Mouse (Mus musculus) midbrain, embryonic 11.5 days (tissue): ENCODE measurements at regions not wholly inside any gene's neighbourhood (a gene's known extent, or its start where the extent isn't known, plus 50 kb on each side); places are given as distances from the start of the nearest gene placed in this dataset.

ENCODE experiments used
- ATAC-seq: fragments of 200-750 bp; cut with Nextera tagmentation; 2 replicates; pipeline ENCODE4 v1.8.0; 2017; ENCODE audit warnings: moderate TSS enrichment, moderate library complexity; ENCODE audit not compliant: low FRiP score
- DNase-seq: peaks from one replicate; pipeline ENCODE4 v3.0.0; 2015; ENCODE audit warnings: low spot score; ENCODE audit errors: missing footprints
- H3K27ac ChIP-seq: fragments of 300-500 bp; sonication (generic); 2 replicates; pipeline ENCODE4 v1.5.1; 2014; ENCODE audit warnings: low read depth, low read length
- H3K27me3 ChIP-seq: fragments of 300-500 bp; sonication (generic); 2 replicates; pipeline ENCODE4 v1.6.1; 2014; ENCODE audit warnings: mild to moderate bottlenecking, low read length, moderate library complexity, mixed read lengths; ENCODE audit not compliant: control insufficient read depth, insufficient read depth
- H3K36me3 ChIP-seq: fragments of 300-500 bp; sonication (generic); 2 replicates; pipeline ENCODE4 v1.6.1; 2014; ENCODE audit warnings: mild to moderate bottlenecking, low read length, moderate library complexity, mixed read lengths; ENCODE audit not compliant: control insufficient read depth, insufficient read depth
- H3K4me1 ChIP-seq: fragments of 300-500 bp; sonication (generic); 2 replicates; pipeline ENCODE4 v1.6.1; 2014; ENCODE audit warnings: low read length; ENCODE audit not compliant: control insufficient read depth, insufficient read depth
- H3K4me2 ChIP-seq: fragments of 300-500 bp; sonication (generic); 2 replicates; pipeline ENCODE4 v1.6.1; 2014; ENCODE audit warnings: mild to moderate bottlenecking, moderate library complexity
- H3K4me3 ChIP-seq: fragments of 300-500 bp; sonication (generic); 2 replicates; pipeline ENCODE4 v1.5.1; 2014; ENCODE audit warnings: low read depth, low read length
- H3K9ac ChIP-seq: fragments of 300-500 bp; sonication (generic); 2 replicates; pipeline ENCODE4 v1.6.1; 2014; ENCODE audit warnings: low read length
- H3K9me3 ChIP-seq: fragments of 300-500 bp; sonication (generic); 2 replicates; pipeline ENCODE4 v1.6.1; 2016; ENCODE audit warnings: low read length; ENCODE audit not compliant: control insufficient read depth
- WGBS: fragments of 180-500 bp; shearing (Covaris S2); extraction: QIAGEN DNeasy Blood & Tissue Kit; methylation state at CpG from one replicate; pipeline ENCODE4 v1.1.7; 2014; 5-methylcytosine and 5-hydroxymethylcytosine counted together

DNA sequence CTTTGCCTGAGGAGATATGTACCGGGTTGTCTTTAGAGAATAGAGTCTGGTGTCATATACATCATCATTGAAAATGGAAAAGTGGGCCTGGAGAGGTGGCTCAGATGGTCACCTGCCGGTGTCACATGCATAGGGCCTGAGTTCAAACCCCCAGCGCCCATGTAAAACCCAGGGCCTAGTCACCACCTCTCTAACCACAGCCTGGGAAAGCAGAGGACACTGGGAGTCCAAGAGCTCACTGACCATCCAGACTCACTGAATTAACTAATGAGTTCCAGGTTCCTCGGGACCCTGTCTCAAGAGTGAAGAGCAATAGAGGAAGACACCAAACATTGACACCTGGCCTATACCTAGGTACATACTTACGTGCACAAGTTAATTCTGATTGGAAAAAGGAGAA lies 132.7 kb upstream of the Cdkn3 start:
- DNase-seq = no peak
- H3K27me3 ChIP-seq = no peaks in the 10 kb centered on the region
- no peak overlapping the region for H3K4me3 ChIP-seq
- no peak overlapping the region for H3K4me2 ChIP-seq
- no peak for ATAC-seq
- WGBS = 92% methylated on average over 5 of the region's 5 CpGs
- no peaks in the 10 kb centered on the region for H3K4me1 ChIP-seq
- no peaks in the 10 kb centered on the region for H3K36me3 ChIP-seq
- no peaks in the 10 kb centered on the region for H3K9me3 ChIP-seq
- H3K9ac ChIP-seq = no peak overlapping the region
- no peak overlapping the region for H3K27ac ChIP-seq

DNA sequence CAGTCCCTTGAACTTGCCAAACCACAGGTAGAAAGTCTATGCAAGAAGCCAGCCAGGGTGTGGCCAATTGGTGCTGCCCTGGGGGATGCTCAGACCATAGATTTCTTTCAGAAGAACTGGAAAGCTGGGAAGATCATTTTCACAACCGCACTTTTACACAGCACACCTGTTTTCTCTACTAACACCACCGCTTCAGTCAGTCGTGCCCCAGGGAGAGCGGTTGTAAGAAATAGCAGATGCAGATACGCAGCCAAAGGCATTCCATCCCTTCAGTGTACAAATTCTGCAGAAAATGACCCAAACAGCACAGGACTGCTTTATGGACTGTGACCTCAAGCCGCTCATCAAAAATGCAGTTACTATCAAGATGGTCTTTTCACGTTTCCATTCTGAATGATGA lies 134.6 kb upstream of the Cdkn3 start:
- no peaks in the 10 kb centered on the region for H3K27me3 ChIP-seq
- no peak overlapping the region for H3K27ac ChIP-seq
- no peaks in the 10 kb centered on the region for H3K4me1 ChIP-seq
- WGBS = 89% methylated on average over 7 of the region's 7 CpGs
- H3K4me2 ChIP-seq = no peak overlapping the region
- no peak overlapping the region for H3K4me3 ChIP-seq
- no peaks in the 10 kb centered on the region for H3K9me3 ChIP-seq
- ATAC-seq (no peak), DNase-seq (peak; percentile 41)
- H3K36me3 ChIP-seq = no peaks in the 10 kb centered on the region
- H3K9ac ChIP-seq = no peak overlapping the region

GRCm38 (mm10) chr14:46623645-46624044 lies 136.7 kb upstream of the Cdkn3 start:
- no peaks in the 10 kb centered on the region for H3K9me3 ChIP-seq
- H3K4me1 ChIP-seq = no peaks in the 10 kb centered on the region
- H3K27ac ChIP-seq = no peak overlapping the region
- H3K4me2 ChIP-seq = no peak overlapping the region
- DNase-seq = peak; percentile 57
- H3K4me3 ChIP-seq = no peak overlapping the region
- no peaks in the 10 kb centered on the region for H3K36me3 ChIP-seq
- ATAC-seq = no peak
- H3K27me3 ChIP-seq = no peaks in the 10 kb centered on the region
- no peak overlapping the region for H3K9ac ChIP-seq
- 83% methylated on average over 2 of the region's 2 CpGs for WGBS

GRCm38 (mm10) chr14:46616030-46616429 lies 144.3 kb upstream of the Cdkn3 start:
- peak; percentile 28 for DNase-seq
- H3K9ac ChIP-seq = no peak overlapping the region

GRCm38 (mm10) chr14:46614936-46615335 lies 145.4 kb upstream of the Cdkn3 start:
- no peaks in the 10 kb centered on the region for H3K9me3 ChIP-seq
- peak; percentile 62 for DNase-seq
- no peaks in the 10 kb centered on the region for H3K4me1 ChIP-seq
- H3K4me2 ChIP-seq = no peak overlapping the region
- no peaks in the 10 kb centered on the region for H3K36me3 ChIP-seq
- no peak for ATAC-seq
- H3K27me3 ChIP-seq = no peaks in the 10 kb centered on the region
- 89% methylated on average over 4 of the region's 4 CpGs for WGBS
- no peak overlapping the region for H3K4me3 ChIP-seq
- no peak overlapping the region for H3K9ac ChIP-seq
- H3K27ac ChIP-seq = no peak overlapping the region

More at GRCm38 (mm10) chr14:46616030-46616429, 144.3 kb upstream of the Cdkn3 start:
- Histone ChIP-seq H3K4me3 (no peak overlapping the region), H3K27ac (no peak overlapping the region), H3K27me3 (no peaks in the 10 kb centered on the region), H3K36me3 (no peaks in the 10 kb centered on the region), H3K4me2 (no peak overlapping the region), H3K9me3 (no peaks in the 10 kb centered on the region), H3K4me1 (no peaks in the 10 kb centered on the region)
- WGBS = 85% methylated on average over 9 of the region's 9 CpGs
- ATAC-seq = no peak

- DNase-seq (no peak), ATAC-seq (no peak)
- Histone ChIP-seq H3K9me3 (no peaks in the 10 kb centered on the region), H3K9ac (no peak overlapping the region), H3K4me3 (no peak overlapping the region), H3K4me2 (no peak overlapping the region), H3K27ac (no peak overlapping the region), H3K4me1 (no peaks in the 10 kb centered on the region), H3K36me3 (no peaks in the 10 kb centered on the region), H3K27me3 (no peaks in the 10 kb centered on the region)
- 58% methylated on average over 4 of the region's 4 CpGs for WGBS
These were observed 146.6 kb upstream of the Cdkn3 start for GRCm38 (mm10) chr14:46613748-46614147.

DNA sequence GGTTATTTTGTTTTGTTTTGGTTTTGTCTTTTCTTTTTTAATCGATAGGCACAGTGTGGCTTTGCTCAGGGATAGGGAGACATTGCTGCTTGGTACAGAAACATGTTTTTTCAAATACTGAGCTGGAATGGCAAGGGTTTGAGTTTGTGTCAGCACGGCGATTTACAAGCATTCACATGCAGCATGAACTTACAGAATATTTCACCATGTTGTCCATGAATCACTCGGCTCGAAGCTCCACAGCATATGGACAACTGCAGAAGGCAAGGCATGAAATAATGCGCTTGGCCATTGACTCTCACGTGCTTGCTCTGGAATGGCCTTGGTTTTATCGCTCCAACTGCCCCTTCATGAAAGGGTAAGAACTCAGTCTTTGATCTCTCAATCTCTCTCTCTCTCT lies 147.1 kb upstream of the Cdkn3 start:
- ATAC-seq = no peak
- WGBS = 89% methylated on average over 8 of the region's 8 CpGs

DNA sequence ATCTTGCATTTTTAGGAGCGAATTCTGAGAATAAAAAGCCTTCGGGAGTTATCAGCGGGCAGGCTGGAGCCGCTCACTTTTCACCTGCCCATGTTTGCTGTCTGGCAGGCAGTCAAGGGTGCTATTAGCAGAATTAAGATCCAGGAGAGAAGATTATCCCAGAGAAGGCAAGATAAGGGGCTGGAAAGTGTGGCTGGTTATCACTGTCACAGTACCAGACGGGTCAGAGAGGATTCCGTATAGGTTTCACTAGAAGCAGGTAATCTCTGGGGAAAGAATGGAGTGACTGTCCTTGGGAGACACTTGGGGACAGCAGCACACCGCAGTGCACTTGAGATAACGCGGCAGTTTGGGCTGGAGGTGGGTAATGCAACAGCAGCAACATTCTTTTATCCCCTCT lies 147.8 kb upstream of the Cdkn3 start:
- H3K4me1 ChIP-seq = no peaks in the 10 kb centered on the region
- WGBS = 75% methylated on average over 9 of the region's 9 CpGs
- DNase-seq (peak; percentile 56), ATAC-seq (no peak)
- no peak overlapping the region for H3K9ac ChIP-seq
- no peak overlapping the region for H3K4me3 ChIP-seq
- no peaks in the 10 kb centered on the region for H3K36me3 ChIP-seq
- H3K4me2 ChIP-seq = no peak overlapping the region
- no peak overlapping the region for H3K27ac ChIP-seq
- no peaks in the 10 kb centered on the region for H3K9me3 ChIP-seq
- no peaks in the 10 kb centered on the region for H3K27me3 ChIP-seq

More for the DNA sequence above, 147.1 kb upstream of the Cdkn3 start:
- Histone ChIP-seq H3K4me1 (no peaks in the 10 kb centered on the region), H3K36me3 (no peaks in the 10 kb centered on the region), H3K27me3 (no peaks in the 10 kb centered on the region), H3K9ac (no peak overlapping the region), H3K4me3 (no peak overlapping the region), H3K4me2 (no peak overlapping the region), H3K27ac (no peak overlapping the region), H3K9me3 (no peaks in the 10 kb centered on the region)
- peak; percentile 66 for DNase-seq

GRCm38 (mm10) chr14:46610926-46611325 lies 149.4 kb upstream of the Cdkn3 start:
- Histone ChIP-seq H3K27me3 (no peaks in the 10 kb centered on the region), H3K4me2 (no peak overlapping the region), H3K36me3 (no peaks in the 10 kb centered on the region), H3K27ac (no peak overlapping the region), H3K9me3 (no peaks in the 10 kb centered on the region), H3K4me3 (no peak overlapping the region), H3K9ac (no peak overlapping the region), H3K4me1 (no peaks in the 10 kb centered on the region)
- DNase-seq (peak; percentile 70), ATAC-seq (no peak)
- 84% methylated on average over 5 of the region's 5 CpGs for WGBS
